Mouse (Mus musculus): Measurements from ENCODE around the gene Emc9. TPM values are rescaled to one million over a fixed set of nuclear protein-coding genes. Genes with fewer than 3 reads are reported as not detected.

The Emc9 gene
- polyA plus RNA-seq, 1 experiment from 2014 or later: 22.5 TPM

DNA sequence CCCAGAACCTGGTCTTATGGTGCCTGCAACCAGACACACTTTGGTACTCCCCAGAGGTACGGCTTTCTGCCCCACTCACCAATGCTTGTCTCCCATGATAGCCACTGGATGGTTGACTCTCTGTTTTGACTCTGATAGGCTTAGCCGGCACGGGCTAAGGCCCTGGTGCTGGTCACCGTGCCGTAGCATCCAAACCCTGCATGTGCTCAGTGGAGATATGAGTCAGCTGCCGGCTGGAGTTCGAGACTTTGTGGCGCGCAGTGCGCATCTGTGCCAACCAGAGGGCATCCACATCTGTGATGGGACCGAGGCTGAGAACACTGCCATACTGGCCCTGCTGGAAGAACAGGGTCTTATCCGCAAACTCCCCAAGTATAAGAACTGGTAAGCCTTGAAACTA is 42.8 kb downstream of the Emc9 start:
- peak; percentile 9; the same call in 1 of the 2 replicates for ATAC-seq (ENCODE audit: low read depth)
- peak overlapping the region; percentile 82; the same call in 1 of the 2 replicates for H3K4me3 ChIP-seq (ENCODE audit: low read depth, low read length)
- H3K4me1 ChIP-seq (ENCODE audit: control insufficient read depth, low read depth, low read length): peaks cover 26% of the 10 kb centered on the region
- no peaks in the 10 kb centered on the region for H3K27me3 ChIP-seq (ENCODE audit: control insufficient read depth, insufficient read depth, low read depth, low read length)
- H3K36me3 ChIP-seq (ENCODE audit: control insufficient read depth, insufficient read depth): peaks cover 34% of the 10 kb centered on the region
- no peaks in the 10 kb centered on the region for H3K9me3 ChIP-seq (replicated peaks; ENCODE audit: control insufficient read depth, low read length)
- H3K4me2 ChIP-seq (ENCODE audit: low read depth, low read length): peak overlapping the region; percentile 78
- WGBS (ENCODE audit: insufficient replicate concordance): 71% methylated on average over 12 of the region's 12 CpGs
- H3K27ac ChIP-seq (ENCODE audit: low read length): peak overlapping the region; percentile 33; the same call in 1 of the 2 replicates
- H3K9ac ChIP-seq (ENCODE audit: low read depth, low read length): 0 out of 2 replicates have a peak overlapping the region, but pooled peaks have one; percentile 9

DNA sequence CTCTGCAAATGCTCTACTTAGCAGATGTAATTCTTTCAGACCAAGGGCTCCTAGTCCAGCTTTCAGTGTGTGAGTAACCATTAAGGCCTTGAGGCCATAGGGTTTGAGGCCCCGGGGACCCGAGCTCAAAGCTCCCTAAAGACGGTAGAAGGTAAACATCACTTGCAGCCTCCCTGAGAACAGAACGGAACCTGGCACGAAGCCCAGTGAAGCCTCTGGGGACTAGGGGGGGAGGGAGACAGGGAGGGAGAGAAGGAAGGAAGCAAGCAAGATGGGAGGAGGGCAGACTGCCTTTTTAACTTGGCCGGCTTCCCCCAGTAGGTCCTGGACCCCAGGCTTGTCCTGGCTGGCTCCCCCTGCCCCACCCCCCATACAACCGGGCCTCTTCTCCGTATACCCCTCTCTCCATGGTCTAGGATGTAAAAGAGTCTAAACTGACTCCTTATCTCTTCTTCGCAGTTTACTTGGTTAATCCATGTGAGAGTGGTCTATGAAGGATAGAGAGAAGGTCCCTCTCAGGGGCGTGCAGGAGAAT is 44.2 kb downstream of the Emc9 start:
- WGBS (ENCODE audit: insufficient replicate concordance): 5% methylated on average over 10 of the region's 10 CpGs
- H3K36me3 ChIP-seq (ENCODE audit: control insufficient read depth, insufficient read depth): peaks cover 22% of the 10 kb centered on the region
- H3K4me3 ChIP-seq (ENCODE audit: low read depth, low read length): peak overlapping the region; percentile 82
- H3K27ac ChIP-seq (ENCODE audit: low read length): peak overlapping the region; percentile 95
- no peaks in the 10 kb centered on the region for H3K27me3 ChIP-seq (ENCODE audit: control insufficient read depth, insufficient read depth, low read depth, low read length)
- peak overlapping the region; percentile 78 for H3K4me2 ChIP-seq (ENCODE audit: low read depth, low read length)
- no peaks in the 10 kb centered on the region for H3K9me3 ChIP-seq (replicated peaks; ENCODE audit: control insufficient read depth, low read length)
- peaks cover 26% of the 10 kb centered on the region for H3K4me1 ChIP-seq (ENCODE audit: control insufficient read depth, low read depth, low read length)
- peak; percentile 9 for ATAC-seq (ENCODE audit: low read depth)
- peak overlapping the region; percentile 97 for H3K9ac ChIP-seq (ENCODE audit: low read depth, low read length)

DNA sequence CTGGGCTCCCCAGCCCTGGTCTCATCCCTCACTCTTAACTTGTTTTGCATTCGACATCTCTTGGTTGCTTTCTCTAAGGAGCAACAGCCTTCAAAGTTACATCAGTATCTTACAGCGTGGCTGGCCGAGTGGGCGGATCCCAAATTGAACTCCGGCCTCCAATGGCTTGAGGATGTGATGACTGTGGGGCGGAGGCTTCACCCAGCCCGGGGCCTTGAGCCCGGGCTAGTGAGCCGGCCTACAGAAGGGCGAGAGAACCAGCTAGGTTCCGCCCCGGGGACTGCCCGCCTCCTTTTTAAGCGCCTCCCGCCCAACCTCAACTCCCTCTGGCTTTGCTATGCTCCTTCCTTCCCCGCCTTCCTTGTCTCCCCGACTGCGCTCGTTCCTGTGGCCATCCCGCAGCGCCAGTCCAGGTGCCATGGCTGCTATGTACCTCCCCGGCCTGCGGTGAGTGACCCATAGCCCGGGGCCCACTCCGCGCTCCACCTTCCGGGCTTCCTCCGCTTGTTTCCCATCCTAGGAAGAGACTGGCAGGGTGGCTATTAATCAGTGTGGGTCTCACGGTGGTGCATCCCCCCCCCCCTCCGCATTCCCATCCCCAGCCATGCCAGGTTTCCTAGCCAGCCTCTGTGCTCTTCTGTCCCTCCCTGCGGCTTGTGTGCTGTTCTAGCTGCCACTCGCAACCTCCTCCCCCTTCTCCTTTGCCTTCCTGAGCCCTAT is 44.9 kb downstream of the Emc9 start, which contains the start of gene Pck2:
TSS of gene Pck2 (plus strand) at position 200 of the 720 bp plus-strand sequence.
- H3K36me3 ChIP-seq (ENCODE audit: control insufficient read depth, insufficient read depth): peaks cover 17% of the 10 kb centered on the region
- peak within 1 kb of the TSS; percentile 97 for H3K9ac ChIP-seq (ENCODE audit: low read depth, low read length)
- ATAC-seq (ENCODE audit: low read depth): peak; percentile 98
- H3K4me3 ChIP-seq (ENCODE audit: low read depth, low read length): peak within 1 kb of the TSS; percentile 82
- WGBS (ENCODE audit: insufficient replicate concordance): under 1% methylated on average over 32 of the region's 32 CpGs
- H3K4me1 ChIP-seq (ENCODE audit: control insufficient read depth, low read depth, low read length): peaks cover 26% of the 10 kb centered on the region
- H3K4me2 ChIP-seq (ENCODE audit: low read depth, low read length): peak within 1 kb of the TSS; percentile 78
- no peaks in the 10 kb centered on the region for H3K27me3 ChIP-seq (ENCODE audit: control insufficient read depth, insufficient read depth, low read depth, low read length)
- peak within 1 kb of the TSS; percentile 95 for H3K27ac ChIP-seq (ENCODE audit: low read length)
- no peaks in the 10 kb centered on the region for H3K9me3 ChIP-seq (replicated peaks; ENCODE audit: control insufficient read depth, low read length)

DNA sequence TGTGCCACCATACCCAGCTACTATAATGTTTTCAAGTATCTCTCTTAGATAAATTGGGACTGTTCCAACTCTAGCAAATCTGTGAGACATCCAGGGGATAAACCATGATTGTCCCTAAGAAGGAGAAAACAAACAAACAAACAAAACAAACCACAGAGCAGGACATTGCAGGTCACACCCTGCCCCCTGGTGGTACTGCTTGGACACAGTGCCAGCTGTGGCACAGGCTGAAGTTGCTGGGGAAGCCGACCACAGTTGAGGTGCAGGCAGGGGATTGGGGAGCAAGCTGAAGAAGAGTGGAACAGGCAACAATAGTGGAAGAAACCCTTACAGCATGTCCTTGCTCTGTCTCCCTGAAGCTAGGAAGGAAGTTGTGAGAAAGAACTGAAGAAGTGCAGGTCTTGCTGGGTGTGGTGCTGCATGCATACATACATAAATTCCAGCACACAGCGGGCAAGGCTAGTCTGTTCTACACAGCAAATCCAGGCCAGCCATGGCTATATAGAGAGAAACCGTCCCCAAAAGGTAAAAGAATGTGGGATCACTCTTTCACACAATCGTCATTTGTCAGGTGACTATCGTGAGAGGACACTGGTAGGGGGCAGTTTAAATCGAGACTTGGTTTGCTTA is 48.9 kb downstream of the Emc9 start:
- Histone ChIP-seq H3K9me3 (replicated peaks; ENCODE audit: control insufficient read depth, low read length) (no peaks in the 10 kb centered on the region), H3K27ac (ENCODE audit: low read length) (no peak overlapping the region), H3K4me3 (ENCODE audit: low read depth, low read length) (no peak overlapping the region), H3K9ac (ENCODE audit: low read depth, low read length) (no peak overlapping the region), H3K4me1 (ENCODE audit: control insufficient read depth, low read depth, low read length) (peaks cover 15% of the 10 kb centered on the region), H3K4me2 (ENCODE audit: low read depth, low read length) (no peak overlapping the region), H3K27me3 (ENCODE audit: control insufficient read depth, insufficient read depth, low read depth, low read length) (no peaks in the 10 kb centered on the region), H3K36me3 (ENCODE audit: control insufficient read depth, insufficient read depth) (no peaks in the 10 kb centered on the region)
- WGBS (ENCODE audit: insufficient replicate concordance): 54% methylated on average over 6 of the region's 6 CpGs
- ATAC-seq (ENCODE audit: low read depth): no peak

Other genes starting within 250 kb of the Emc9 start
- gene Dhrs4, start 106.5 kb downstream of the Emc9 start, polyA plus RNA-seq (2015; fragmentation: Nextera tagmentation; extraction: Ambion mirVana): 88.8 and 91.2 TPM in 2 replicates
- gene Carmil3, start 94.7 kb downstream of the Emc9 start, polyA plus RNA-seq (2015; fragmentation: Nextera tagmentation; extraction: Ambion mirVana): 0.28 and 0.46 TPM in 2 replicates
- not detected in 2 replicates for gene Cpne6, start 74.9 kb downstream of the Emc9 start, polyA plus RNA-seq (2015; fragmentation: Nextera tagmentation; extraction: Ambion mirVana)
- not detected in 2 replicates for gene Nrl, start 60.3 kb downstream of the Emc9 start, polyA plus RNA-seq (2015; fragmentation: Nextera tagmentation; extraction: Ambion mirVana)
- gene Pck2, start 45.0 kb downstream of the Emc9 start, polyA plus RNA-seq (2015; fragmentation: Nextera tagmentation; extraction: Ambion mirVana): 41.2 and 42.5 TPM in 2 replicates
- 62.0 and 64.7 TPM in 2 replicates for gene Dcaf11, start 25.3 kb downstream of the Emc9 start, polyA plus RNA-seq (2015; fragmentation: Nextera tagmentation; extraction: Ambion mirVana)
- 2.0 and 3.2 TPM in 2 replicates for gene A730061H03Rik, start 24.9 kb downstream of the Emc9 start, polyA plus RNA-seq (2015; fragmentation: Nextera tagmentation; extraction: Ambion mirVana)
- gene Fitm1, start 9.7 kb downstream of the Emc9 start, polyA plus RNA-seq (2015; fragmentation: Nextera tagmentation; extraction: Ambion mirVana): 0.74 and 2.0 TPM in 2 replicates
- gene Psme1, start 7.2 kb downstream of the Emc9 start, polyA plus RNA-seq (2015; fragmentation: Nextera tagmentation; extraction: Ambion mirVana): 114 TPM in 2 replicates
- 177 and 181 TPM in 2 replicates for gene Psme2, start 5.8 kb upstream of the Emc9 start, polyA plus RNA-seq (2015; fragmentation: Nextera tagmentation; extraction: Ambion mirVana)
- gene Rnf31, start 6.4 kb upstream of the Emc9 start, polyA plus RNA-seq (2015; fragmentation: Nextera tagmentation; extraction: Ambion mirVana): 9.5 and 9.7 TPM in 2 replicates
- 15.9 and 17.2 TPM in 2 replicates for gene Irf9, start 18.3 kb upstream of the Emc9 start, polyA plus RNA-seq (2015; fragmentation: Nextera tagmentation; extraction: Ambion mirVana)
- 2.9 and 3.1 TPM in 2 replicates for gene Rec8, start 32.7 kb upstream of the Emc9 start, polyA plus RNA-seq (2015; fragmentation: Nextera tagmentation; extraction: Ambion mirVana)
- 23.4 and 24.6 TPM in 2 replicates for gene Ipo4, start 50.7 kb upstream of the Emc9 start, polyA plus RNA-seq (2015; fragmentation: Nextera tagmentation; extraction: Ambion mirVana)
- gene Gm49378, start 52.6 kb upstream of the Emc9 start, polyA plus RNA-seq (2015; fragmentation: Nextera tagmentation; extraction: Ambion mirVana): 0.71 and 1.0 TPM in 2 replicates
- gene Tm9sf1, start 58.5 kb upstream of the Emc9 start, polyA plus RNA-seq (2015; fragmentation: Nextera tagmentation; extraction: Ambion mirVana): 46.8 and 49.6 TPM in 2 replicates
- 0.15 and 0.16 TPM in 2 replicates for gene Tssk4, start 64.9 kb upstream of the Emc9 start, polyA plus RNA-seq (2015; fragmentation: Nextera tagmentation; extraction: Ambion mirVana)
- gene Mdp1, start 75.2 kb upstream of the Emc9 start, polyA plus RNA-seq (2015; fragmentation: Nextera tagmentation; extraction: Ambion mirVana): 14.1 and 16.8 TPM in 2 replicates
- 20.9 and 22.8 TPM in 2 replicates for gene Gmpr2, start 86.6 kb upstream of the Emc9 start, polyA plus RNA-seq (2015; fragmentation: Nextera tagmentation; extraction: Ambion mirVana)
- 212 and 230 TPM in 2 replicates for gene Nedd8, start 86.8 kb upstream of the Emc9 start, polyA plus RNA-seq (2015; fragmentation: Nextera tagmentation; extraction: Ambion mirVana)
- gene Tinf2, start 96.5 kb upstream of the Emc9 start, polyA plus RNA-seq (2015; fragmentation: Nextera tagmentation; extraction: Ambion mirVana): 17.8 and 20.1 TPM in 2 replicates
- gene Tgm1, start 128.6 kb upstream of the Emc9 start, polyA plus RNA-seq (2015; fragmentation: Nextera tagmentation; extraction: Ambion mirVana): 2.8 and 3.1 TPM in 2 replicates
- gene Rabggta, start 137.0 kb upstream of the Emc9 start, polyA plus RNA-seq (2015; fragmentation: Nextera tagmentation; extraction: Ambion mirVana): 11.3 and 12.4 TPM in 2 replicates
- gene Dhrs1, start 160.4 kb upstream of the Emc9 start, polyA plus RNA-seq (2015; fragmentation: Nextera tagmentation; extraction: Ambion mirVana): 40.9 and 43.5 TPM in 2 replicates
- 18.6 and 18.7 TPM in 2 replicates for gene Nop9, start 160.4 kb upstream of the Emc9 start, polyA plus RNA-seq (2015; fragmentation: Nextera tagmentation; extraction: Ambion mirVana)
- 74.1 and 86.9 TPM in 2 replicates for gene Cideb, start 173.2 kb upstream of the Emc9 start, polyA plus RNA-seq (2015; fragmentation: Nextera tagmentation; extraction: Ambion mirVana)
- gene Ltb4r2, start 176.1 kb upstream of the Emc9 start, polyA plus RNA-seq (2015; fragmentation: Nextera tagmentation; extraction: Ambion mirVana): 0.38 and 0.40 TPM in 2 replicates
- 14.2 and 16.4 TPM in 2 replicates for gene Ltb4r1, start 180.7 kb upstream of the Emc9 start, polyA plus RNA-seq (2015; fragmentation: Nextera tagmentation; extraction: Ambion mirVana)
- 1.9 and 2.4 TPM in 2 replicates for gene Adcy4, start 198.8 kb upstream of the Emc9 start, polyA plus RNA-seq (2015; fragmentation: Nextera tagmentation; extraction: Ambion mirVana)
- 15.4 and 16.4 TPM in 2 replicates for gene Ripk3, start 203.6 kb upstream of the Emc9 start, polyA plus RNA-seq (2015; fragmentation: Nextera tagmentation; extraction: Ambion mirVana)
- 0.71 TPM in 2 replicates for gene Nfatc4, start 237.8 kb upstream of the Emc9 start, polyA plus RNA-seq (2015; fragmentation: Nextera tagmentation; extraction: Ambion mirVana)

Measured in liver, embryonic 16.5 days (tissue).